Mouse (Mus musculus) heart, adult 2 months (tissue): ENCODE results near the gene Xrcc5. TPM values are rescaled to one million over a fixed set of nuclear protein-coding genes. Genes with fewer than 3 reads are reported as not detected.

Experiments
- DNase-seq, 2 experiments: peaks; one replicate each; pipeline ENCODE4 v3.0.0; 2021
- H3K27ac ChIP-seq: fragments of 200-600 bp; 2 replicates; pipeline ENCODE4 v1.8.1; 2022
- H3K27me3 ChIP-seq: fragments of 200-500 bp; 2 replicates; pipeline ENCODE4 v1.6.1; 2012; ENCODE audit warnings: mild to moderate bottlenecking, low read length, inconsistent platforms, mixed read lengths; ENCODE audit not compliant: control insufficient read depth, insufficient read depth
- H3K36me3 ChIP-seq: fragments of 200-500 bp; 2 replicates; pipeline ENCODE4 v1.6.1; 2012; ENCODE audit warnings: low read length, inconsistent platforms; ENCODE audit not compliant: control insufficient read depth, insufficient read depth
- H3K4me1 ChIP-seq: fragments of 200-500 bp; 2 replicates; pipeline ENCODE4 v1.6.1; 2011; ENCODE audit warnings: low read length; ENCODE audit not compliant: control insufficient read depth, insufficient read depth
- H3K4me3 ChIP-seq: fragments of 200-600 bp; 2 replicates; pipeline ENCODE4 v1.8.1; 2022
- H3K79me2 ChIP-seq: fragments of 200-500 bp; replicated peaks from 2 replicates; pipeline ENCODE4 v1.6.1; 2012; ENCODE audit warnings: mild to moderate bottlenecking, inconsistent platforms, low read length, moderate library complexity, mixed read lengths; ENCODE audit not compliant: control insufficient read depth, insufficient read depth
- H3K9ac ChIP-seq: fragments of 200-500 bp; 2 replicates; pipeline ENCODE4 v1.6.1; 2012; ENCODE audit warnings: low read depth, mild to moderate bottlenecking, control low read depth, inconsistent platforms, low read length, mixed read lengths
- CTCF ChIP-seq: fragments of 200-600 bp; IDR thresholded peaks from 2 replicates; pipeline ENCODE4 v1.8.1; 2022; ENCODE audit warnings: antibody characterized with exemption, mild to moderate bottlenecking, moderate library complexity
- EP300 ChIP-seq: fragments of 200-500 bp; IDR thresholded peaks from 2 replicates; pipeline ENCODE4 v1.6.1; 2011; ENCODE audit warnings: low read depth, low read length, control low read depth; ENCODE audit not compliant: insufficient read depth
- POLR2A ChIP-seq: fragments of 200-500 bp; IDR thresholded peaks from 2 replicates; pipeline ENCODE4 v1.6.1; 2011; ENCODE audit warnings: mild to moderate bottlenecking, low read depth, low read length, control low read depth; ENCODE audit not compliant: insufficient read depth
- WGBS: fragments of 180-500 bp; shearing (Covaris S2); methylation state at CpG from one replicate; pipeline ENCODE4 v1.1.7; 2018; 5-methylcytosine and 5-hydroxymethylcytosine counted together
- intact Hi-C: fragments of 180-260 bp; cut with DNase I; formaldehyde crosslinking; loops from one replicate; pipeline ENCODE4 v1.15.1; 2025
- polyA plus RNA-seq: library from polyadenylated mRNA; depleted of rRNA; stranded (reverse); fragments of >200 nt; gene quantifications from 2 replicates; pipeline ENCODE4 v1.2.3, GENCODE M21; 2012
- total RNA-seq, 2 experiments: library from RNA; stranded (reverse); gene quantifications; 2 replicates each; pipeline ENCODE4 v1.2.3; 2021

The Xrcc5 gene
- total and polyA plus RNA-seq, 3 experiments = 3.6 to 16.2 (median 14.1) TPM

GRCm38 (mm10) chr1:72286904-72287303 is 20.3 kb upstream of the Xrcc5 start:
- no peak for DNase-seq
- 31% methylated on average over 5 of the region's 5 CpGs for WGBS
- intact Hi-C loops = no loop called here

GRCm38 (mm10) chr1:72287893-72288292 is 19.3 kb upstream of the Xrcc5 start:
- TF ChIP-seq POLR2A (no peak), CTCF (no peak), EP300 (no peak)
- Histone ChIP-seq H3K36me3 (no peaks in the 10 kb centered on the region), H3K4me3 (no peak overlapping the region), H3K4me1 (peaks cover 2% of the 10 kb centered on the region; the same call in 1 of the 2 replicates), H3K9ac (no peak overlapping the region), H3K27ac (no peak overlapping the region), H3K27me3 (no peaks in the 10 kb centered on the region), H3K79me2 (no peaks in the 10 kb centered on the region)
- 80% methylated on average over 4 of the region's 4 CpGs for WGBS
- DNase-seq = no peak
- intact Hi-C loops = no loop called here

More at GRCm38 (mm10) chr1:72286904-72287303, 20.3 kb upstream of the Xrcc5 start:
- no peaks in the 10 kb centered on the region for H3K79me2 ChIP-seq
- no peaks in the 10 kb centered on the region for H3K27me3 ChIP-seq
- H3K27ac ChIP-seq = no peak overlapping the region
- no peak overlapping the region for H3K9ac ChIP-seq
- peaks cover 2% of the 10 kb centered on the region; the same call in 1 of the 2 replicates for H3K4me1 ChIP-seq
- no peak overlapping the region for H3K4me3 ChIP-seq
- TF ChIP-seq EP300 (no peak), CTCF (no peak), POLR2A (no peak)
- H3K36me3 ChIP-seq = no peaks in the 10 kb centered on the region

GRCm38 (mm10) chr1:72288527-72289150 is 18.6 kb upstream of the Xrcc5 start:
- TF ChIP-seq CTCF (no peak), POLR2A (no peak), EP300 (no peak)
- Histone ChIP-seq H3K36me3 (no peaks in the 10 kb centered on the region), H3K27me3 (no peaks in the 10 kb centered on the region), H3K27ac (no peak overlapping the region), H3K79me2 (no peaks in the 10 kb centered on the region), H3K4me1 (no peaks in the 10 kb centered on the region), H3K9ac (no peak overlapping the region), H3K4me3 (no peak overlapping the region)
- intact Hi-C loops = no loop called here
- no peak for DNase-seq
- WGBS = 81% methylated on average over 4 of the region's 4 CpGs

- 84% methylated on average over 4 of the region's 4 CpGs for WGBS
- no peak overlapping the region for H3K27ac ChIP-seq
- no peak for DNase-seq
- no peaks in the 10 kb centered on the region for H3K36me3 ChIP-seq
- H3K4me3 ChIP-seq = no peak overlapping the region
- H3K4me1 ChIP-seq = no peaks in the 10 kb centered on the region
- H3K79me2 ChIP-seq = no peaks in the 10 kb centered on the region
- no peak overlapping the region for H3K9ac ChIP-seq
- no peaks in the 10 kb centered on the region for H3K27me3 ChIP-seq
- no peak for TF ChIP-seq POLR2A
- TF ChIP-seq EP300 = no peak
- no peak for TF ChIP-seq CTCF
- intact Hi-C loops = no loop called here
Measured at GRCm38 (mm10) chr1:72290896-72291295, 16.3 kb upstream of the Xrcc5 start.

- Histone ChIP-seq H3K36me3 (no peaks in the 10 kb centered on the region), H3K27me3 (no peaks in the 10 kb centered on the region), H3K4me3 (no peak overlapping the region), H3K79me2 (no peaks in the 10 kb centered on the region), H3K9ac (no peak overlapping the region), H3K4me1 (no peaks in the 10 kb centered on the region), H3K27ac (no peak overlapping the region)
- no peak for TF ChIP-seq EP300
- no peak for TF ChIP-seq CTCF
- TF ChIP-seq POLR2A = no peak
- intact Hi-C loops = no loop called here
- DNase-seq = no peak
- WGBS = 92% methylated on average over 4 of the region's 4 CpGs
Measured at GRCm38 (mm10) chr1:72291421-72291820, 15.8 kb upstream of the Xrcc5 start.

- Histone ChIP-seq H3K27me3 (no peaks in the 10 kb centered on the region), H3K9ac (no peak overlapping the region), H3K4me3 (no peak overlapping the region), H3K79me2 (no peaks in the 10 kb centered on the region), H3K27ac (no peak overlapping the region), H3K4me1 (no peaks in the 10 kb centered on the region), H3K36me3 (no peaks in the 10 kb centered on the region)
- no peak for DNase-seq
- TF ChIP-seq EP300 = no peak
- no peak for TF ChIP-seq POLR2A
- intact Hi-C loops = no loop called here
- 74% methylated on average over 2 of the region's 2 CpGs for WGBS
Measured at GRCm38 (mm10) chr1:72291925-72292324, 15.3 kb upstream of the Xrcc5 start.
